Mouse (Mus musculus): ENCODE measurements around the gene Rhobtb1. TPM values are rescaled to one million over a fixed set of nuclear protein-coding genes. Genes with fewer than 3 reads are reported as not detected.

Rhobtb1 gene
- total RNA-seq, 2 experiments from 2014 or later, result 10.5 to 11.8 TPM

DNA sequence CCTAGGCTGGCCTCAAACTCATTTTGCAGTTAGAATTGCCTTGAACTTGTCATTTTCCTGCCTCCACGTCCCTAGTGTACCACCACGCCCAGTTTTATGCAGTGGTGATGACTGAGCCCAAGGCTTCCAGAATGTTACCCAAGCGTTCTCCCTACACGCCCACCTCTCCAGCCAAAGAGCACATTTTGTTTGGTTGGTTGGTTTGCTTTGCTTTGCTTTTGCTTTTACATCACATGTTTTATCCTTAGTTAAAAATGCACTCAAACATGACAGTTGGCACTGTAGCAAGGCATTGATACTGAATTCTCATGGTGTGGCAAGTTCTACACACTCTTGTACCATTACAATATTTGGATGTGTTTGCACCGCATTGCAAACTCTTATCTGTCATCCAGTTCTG lies 12.0 kb downstream of the Rhobtb1 start:
- no peak for DNase-seq (ENCODE audit: low spot score in 2 of 2)

DNA sequence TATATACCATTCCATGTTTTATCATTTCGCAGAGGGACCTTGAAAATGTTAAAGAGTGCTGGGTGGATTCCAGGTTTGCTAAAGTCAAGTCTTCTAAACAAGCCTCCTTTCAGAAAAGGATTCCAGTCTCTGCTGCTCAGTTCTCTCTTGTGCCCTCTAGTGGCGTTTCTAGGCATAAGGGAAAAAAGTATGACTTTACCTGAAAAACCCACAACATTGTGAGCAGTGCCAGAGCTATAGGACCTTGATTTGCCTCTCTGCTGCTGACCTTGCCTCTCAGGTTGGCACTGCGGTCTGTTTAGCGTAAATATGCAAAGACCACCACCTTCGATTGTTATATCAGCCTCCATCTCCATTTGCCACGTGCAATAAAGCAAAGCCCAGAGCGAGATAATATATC lies 13.9 kb downstream of the Rhobtb1 start:
- peak in 1 of 2 experiments; percentile 20 for DNase-seq (ENCODE audit: low spot score in 2 of 2)

DNA sequence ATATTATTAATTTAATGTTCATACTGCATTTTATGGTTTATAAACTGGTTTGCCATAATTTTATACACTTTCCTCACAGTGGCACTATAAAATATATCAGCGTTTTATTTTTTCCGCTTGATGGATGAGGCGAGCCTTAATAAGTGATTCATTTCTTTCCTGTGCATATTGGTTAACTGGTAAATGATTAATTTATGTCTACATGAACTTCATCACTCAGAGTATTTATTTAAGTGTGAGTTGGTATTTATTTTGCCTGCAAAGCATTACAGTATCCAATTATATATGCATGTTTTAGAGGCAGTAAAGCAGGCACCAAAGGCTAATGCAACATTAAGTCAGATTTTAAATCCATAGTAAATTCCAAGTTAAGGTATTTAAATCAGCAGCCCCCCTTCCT lies 14.6 kb downstream of the Rhobtb1 start:
- no peak for DNase-seq (ENCODE audit: low spot score in 2 of 2)

DNA sequence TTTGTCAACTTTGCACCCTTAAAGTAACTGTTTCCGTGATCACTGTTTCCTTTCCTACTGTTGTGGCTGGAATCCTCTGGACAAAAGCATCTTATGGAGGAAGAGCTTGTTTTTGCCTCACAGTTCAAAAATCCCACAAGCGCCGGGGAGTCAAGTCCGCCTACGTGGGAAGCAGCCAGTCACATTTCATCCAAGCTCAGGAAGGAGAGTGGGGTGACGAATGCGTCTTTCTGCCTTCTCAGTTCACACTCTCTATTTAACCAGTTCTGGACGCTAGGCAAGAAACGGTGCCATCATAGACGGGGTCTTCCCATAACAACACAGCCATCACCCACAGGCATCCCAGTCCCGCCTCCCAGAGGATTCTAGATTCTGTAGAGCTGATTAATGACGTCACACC lies 15.3 kb downstream of the Rhobtb1 start:
- no peak for DNase-seq (ENCODE audit: low spot score in 2 of 2)

DNA sequence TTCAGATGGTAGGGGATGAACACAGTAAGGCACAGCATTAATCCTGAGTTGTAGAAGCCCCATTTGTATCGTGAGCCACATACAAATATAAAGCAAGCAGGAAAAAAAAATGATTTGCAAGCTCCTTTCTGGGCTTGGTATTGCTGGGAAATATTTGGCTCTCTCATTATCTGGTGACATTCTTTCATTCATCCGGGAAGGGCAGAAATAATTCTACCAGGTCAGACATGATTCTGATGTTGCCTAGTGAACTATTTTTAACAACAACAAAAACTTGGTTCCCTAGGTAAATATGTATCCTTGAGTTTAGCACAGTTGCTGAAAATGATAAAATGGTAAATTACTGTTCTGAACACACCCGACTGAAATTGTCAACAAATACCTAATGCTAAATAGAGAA lies 21.2 kb downstream of the Rhobtb1 start:
- DNase-seq (ENCODE audit: low spot score in 2 of 2), result no peak

DNA sequence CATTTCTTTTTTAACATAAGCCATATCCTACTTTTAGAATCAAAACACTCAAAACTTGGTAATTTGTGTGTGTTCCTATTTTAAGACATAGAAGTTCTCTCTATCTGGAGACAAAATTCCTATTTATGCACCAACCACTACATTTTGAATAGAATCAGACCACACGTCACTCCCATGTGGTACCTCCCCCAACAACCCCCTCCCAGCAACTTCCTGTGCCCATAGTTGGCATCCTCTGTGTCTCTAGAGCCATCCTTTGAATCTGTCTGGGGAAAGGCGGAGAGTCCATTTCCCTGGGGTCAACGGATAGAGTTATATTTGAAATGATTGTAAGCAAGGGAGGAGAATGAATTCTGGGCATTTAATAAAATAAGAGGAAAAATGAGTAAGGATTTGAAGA lies 24.9 kb downstream of the Rhobtb1 start:
- no peak for DNase-seq (ENCODE audit: low spot score in 2 of 2)

DNA sequence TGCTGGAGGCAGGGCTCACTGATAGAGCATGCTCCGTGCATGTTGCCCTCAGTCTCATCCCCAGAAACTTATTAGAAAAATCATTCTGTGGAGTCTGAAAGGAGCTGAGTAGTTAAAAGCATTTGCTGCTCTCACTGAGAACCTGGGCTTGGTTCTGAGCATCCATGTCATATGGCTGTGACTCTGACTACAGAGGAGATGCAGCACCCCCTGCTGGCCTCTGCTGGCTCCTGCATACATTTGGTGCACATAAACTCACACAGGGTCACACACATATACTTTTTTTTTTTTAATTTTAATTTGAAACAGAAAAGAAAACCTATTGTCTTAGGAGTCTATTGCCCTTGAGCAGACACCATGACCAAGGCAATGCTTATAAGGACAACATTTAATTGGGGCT lies 28.1 kb downstream of the Rhobtb1 start:
- DNase-seq (ENCODE audit: low spot score in 2 of 2), result no peak

DNA sequence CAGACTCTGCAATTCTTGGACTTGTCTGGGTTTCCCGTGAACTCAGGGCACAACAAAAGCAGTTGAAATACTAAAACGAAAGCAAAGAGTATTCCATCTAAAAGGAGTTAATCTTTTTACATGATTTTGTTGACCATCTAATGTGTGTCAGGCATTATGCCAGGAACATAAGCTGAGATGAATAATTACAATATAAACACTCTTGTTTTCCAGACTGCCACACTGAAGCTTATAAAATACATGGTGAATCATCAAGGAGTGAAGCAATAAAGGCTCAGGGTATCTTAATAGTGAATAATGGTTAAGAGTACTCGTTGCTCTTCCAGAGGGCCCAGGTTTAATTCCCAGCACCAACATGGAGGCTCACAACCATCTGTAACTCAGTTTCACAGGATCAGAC lies 29.8 kb downstream of the Rhobtb1 start:
- no peak for DNase-seq (ENCODE audit: low spot score in 2 of 2)

DNA sequence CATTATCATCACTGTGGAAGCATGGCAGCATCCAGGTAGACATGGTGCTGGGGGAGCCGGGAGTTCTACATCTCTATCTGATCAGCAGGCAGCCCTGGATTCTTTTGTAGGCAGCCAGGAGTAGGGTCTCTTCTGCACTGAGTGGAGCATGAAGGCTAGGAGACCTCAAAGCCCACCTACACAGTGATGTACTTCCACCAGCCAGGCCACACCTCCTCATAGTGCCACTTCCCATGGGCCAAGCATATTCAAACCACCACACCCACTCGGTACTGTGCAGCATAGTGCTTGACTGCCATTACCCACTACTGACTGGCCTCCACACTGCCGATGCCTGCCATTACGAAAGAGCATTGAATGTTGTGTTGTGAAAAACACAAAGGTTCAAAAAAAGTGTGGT lies 33.7 kb downstream of the Rhobtb1 start:
- no peak for DNase-seq (ENCODE audit: low spot score in 2 of 2)

DNA sequence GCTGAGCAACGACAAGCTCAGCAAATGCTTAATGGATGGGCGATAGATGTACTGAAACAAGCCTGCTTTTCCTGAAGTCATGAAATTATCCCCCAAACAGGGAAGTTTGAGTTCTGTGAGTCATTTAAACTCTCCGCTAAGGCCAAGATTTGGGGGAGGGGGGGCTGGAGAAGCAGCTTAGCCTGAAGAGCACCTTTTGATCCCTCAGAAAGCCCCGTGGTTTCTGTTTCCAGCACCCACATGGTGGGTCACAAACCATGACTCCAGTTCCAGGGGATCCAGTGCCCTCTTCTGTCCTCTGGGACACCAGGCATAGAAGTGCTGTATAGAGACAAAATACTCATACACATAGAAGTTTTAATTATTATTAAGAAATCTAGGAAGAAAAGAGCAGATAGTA lies 34.2 kb downstream of the Rhobtb1 start:
- no peak for DNase-seq (ENCODE audit: low spot score in 2 of 2)

DNA sequence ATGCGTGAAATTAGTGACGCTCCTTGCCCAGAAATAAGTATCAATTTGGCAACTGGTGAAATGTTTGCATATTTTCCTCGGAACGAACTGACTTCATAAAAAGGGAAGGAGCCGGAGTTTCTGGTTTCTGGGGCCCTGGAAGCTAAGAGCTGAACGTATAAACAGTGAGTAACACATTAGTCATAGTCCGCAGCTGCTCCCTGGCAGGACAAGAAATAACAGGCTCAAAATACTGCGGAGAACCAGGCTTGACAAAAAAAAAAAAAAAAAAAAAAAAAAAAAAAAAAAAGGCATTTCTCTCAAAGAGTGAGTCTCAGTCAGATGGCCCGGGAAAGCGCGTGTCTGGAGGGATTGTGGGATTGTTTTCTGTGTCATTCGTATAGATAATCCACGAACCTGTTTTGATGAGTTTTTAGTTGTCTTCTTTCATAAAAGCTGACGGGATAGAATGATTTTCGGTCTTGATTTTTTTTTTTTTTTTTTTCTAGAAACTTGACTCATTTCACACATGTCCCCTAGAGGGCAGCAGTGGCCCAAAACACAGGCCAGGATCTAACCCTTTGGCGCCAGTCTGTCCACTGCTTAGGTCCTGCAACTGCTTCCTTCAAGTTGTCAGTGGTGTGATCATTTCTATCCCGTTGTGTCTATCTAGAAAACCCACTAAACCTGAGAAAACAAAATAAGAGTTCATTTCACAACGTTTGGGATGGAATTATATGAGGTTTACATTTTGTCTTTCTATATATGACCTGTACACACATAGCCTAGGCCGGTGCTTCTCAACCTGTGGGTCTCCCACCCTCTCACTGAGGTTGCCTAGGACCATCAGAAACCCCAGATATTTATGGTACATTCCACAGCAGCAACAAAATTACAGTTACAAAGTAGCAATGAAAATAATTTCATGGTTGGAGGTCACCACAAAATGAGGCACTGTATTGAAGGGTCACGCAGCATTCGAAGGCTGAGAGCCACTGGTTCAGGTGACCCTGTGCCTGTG lies 35.0 kb downstream of the Rhobtb1 start:
- peak; percentile 62 to 77 for DNase-seq (ENCODE audit: low spot score in 2 of 2)

DNA sequence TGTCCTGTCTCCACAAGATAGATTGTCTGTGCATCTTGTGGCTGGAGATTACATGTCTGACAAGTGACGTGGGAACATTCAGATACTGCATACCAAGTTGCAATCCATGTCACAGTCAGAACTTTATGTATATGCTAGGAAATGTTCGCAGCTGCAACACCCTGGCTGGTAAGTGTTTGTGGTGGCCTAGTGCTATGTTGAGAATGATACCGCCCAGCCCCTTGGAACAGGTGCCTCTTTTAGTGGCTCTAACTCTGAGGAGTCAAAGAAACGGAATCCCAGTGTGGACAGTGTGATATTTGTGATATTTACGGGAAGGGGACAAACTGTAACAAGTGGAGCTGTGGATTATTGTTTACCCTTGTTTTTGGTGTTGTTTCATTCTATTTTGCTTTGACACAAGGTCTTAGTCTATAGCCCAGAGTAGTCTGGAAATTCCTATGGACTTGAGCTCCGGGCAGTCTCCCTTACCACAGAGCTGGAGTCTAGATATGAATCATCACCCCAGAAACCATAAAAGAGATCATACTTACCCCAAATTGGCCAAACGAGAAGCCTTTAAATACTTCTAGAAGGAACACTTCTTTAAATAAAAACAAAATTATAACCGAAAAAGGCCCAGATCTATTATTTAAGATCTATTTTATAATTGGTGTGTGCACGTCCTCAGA lies 36.7 kb downstream of the Rhobtb1 start:
- no peak for DNase-seq (ENCODE audit: low spot score in 2 of 2)

DNA sequence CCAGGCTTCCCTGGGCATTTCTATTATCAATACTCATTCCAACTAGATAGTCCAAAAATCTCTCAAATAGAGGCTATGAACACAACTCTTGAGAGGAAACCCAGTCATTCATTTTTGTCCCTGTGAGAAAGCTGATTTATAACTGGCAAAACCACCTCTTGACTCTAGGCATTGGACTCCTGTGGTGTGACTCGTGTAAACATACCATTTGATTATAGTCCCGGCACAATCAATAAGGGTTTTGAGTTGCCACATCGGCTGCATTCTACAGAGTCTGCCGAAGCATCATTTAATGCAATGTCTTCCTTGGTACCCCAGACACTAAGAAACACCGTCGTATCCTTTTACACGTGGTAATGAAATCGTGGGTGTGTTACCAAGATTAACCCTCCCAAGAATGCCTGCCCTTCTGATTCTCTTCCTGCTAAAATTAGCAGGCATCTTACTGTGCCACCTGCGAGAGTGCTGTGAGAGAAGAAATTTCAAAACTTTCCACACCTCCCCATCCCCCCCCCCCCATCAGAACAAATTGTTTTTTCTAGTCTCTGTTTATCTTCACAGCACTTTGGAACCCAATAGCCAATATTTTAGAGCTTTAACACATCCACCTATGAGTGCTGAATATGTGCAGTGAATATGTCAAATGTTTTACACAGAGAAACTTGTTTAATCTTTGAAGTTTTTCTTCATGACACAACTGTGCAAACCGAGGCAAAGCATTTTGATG lies 39.4 kb downstream of the Rhobtb1 start:
- DNase-seq (ENCODE audit: low spot score in 2 of 2), result no peak

DNA sequence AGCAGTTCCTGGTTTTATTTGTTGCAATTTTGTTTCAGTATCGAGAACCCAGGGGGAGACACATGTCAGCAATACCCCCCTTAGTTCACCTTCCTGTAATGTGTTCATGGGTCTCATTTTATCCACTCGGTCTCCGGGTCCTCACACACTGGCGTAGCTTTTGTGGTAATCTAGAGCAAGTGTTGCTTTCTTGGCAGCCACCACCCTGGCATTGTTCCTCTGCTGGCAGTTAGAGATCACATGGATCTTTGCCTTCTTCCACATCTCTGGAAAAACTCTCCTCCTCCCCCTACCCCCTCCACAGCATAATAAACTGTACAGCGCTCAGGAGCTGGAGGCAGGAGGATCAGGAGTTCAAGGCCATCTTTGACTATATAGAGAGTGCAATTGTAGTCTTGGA lies 41.0 kb downstream of the Rhobtb1 start:
- peak in 1 of 2 experiments; percentile 16 for DNase-seq (ENCODE audit: low spot score in 2 of 2)

DNA sequence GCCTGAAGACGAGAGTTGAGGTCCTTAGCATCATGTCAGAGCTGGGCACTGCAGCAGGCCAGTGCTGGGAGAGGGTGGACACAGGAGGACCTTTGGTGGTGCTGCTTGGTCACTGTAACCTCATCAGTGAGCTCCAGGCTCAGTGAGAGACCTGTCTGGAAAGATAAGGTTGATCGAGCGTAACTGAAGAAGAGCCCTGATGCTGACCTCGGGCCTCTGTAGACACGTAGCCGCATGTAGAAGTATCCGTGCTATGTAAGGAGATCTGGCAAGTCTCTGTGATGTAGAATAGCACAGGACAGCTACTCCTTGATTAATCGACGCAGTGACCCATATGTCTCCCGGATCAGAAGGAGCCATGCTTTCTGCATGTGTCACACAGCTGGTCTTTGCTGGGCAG lies 42.5 kb downstream of the Rhobtb1 start:
- no peak for DNase-seq (ENCODE audit: low spot score in 2 of 2)

DNA sequence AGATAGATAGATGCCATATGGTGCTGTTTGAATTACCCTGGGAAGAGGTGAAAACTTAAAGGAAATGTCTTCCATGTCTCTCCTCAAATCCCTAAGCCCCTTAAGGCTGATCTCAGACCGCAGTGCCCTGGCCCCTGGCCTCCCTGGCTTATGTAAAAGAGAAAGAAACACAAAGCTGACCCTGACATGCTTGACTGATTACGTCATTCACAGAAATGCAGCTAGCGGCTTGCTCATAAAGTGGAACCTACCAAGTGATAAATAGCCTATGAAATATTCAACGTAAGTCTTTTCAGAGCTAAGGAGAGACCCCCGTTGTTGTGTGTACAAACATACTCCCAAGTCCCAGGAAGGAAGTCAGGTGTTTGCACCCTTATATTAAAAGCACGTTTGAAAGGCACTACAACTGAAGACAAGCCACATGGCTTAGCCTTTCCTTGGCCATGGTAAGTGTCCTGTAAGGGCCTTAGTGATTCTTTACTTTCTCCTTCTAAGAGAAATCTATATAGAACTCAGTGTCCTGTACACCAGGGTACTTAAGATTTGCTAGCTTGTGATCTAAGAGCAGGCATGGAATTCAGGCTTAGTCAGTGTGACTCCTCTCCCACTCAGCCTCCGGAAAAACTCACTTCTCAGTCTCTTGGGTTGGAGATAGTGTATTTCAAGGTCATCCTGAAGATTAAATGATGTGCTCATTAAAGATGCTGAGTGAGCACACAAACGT lies 53.6 kb downstream of the Rhobtb1 start:
- DNase-seq (ENCODE audit: low spot score in 2 of 2), result no peak

DNA sequence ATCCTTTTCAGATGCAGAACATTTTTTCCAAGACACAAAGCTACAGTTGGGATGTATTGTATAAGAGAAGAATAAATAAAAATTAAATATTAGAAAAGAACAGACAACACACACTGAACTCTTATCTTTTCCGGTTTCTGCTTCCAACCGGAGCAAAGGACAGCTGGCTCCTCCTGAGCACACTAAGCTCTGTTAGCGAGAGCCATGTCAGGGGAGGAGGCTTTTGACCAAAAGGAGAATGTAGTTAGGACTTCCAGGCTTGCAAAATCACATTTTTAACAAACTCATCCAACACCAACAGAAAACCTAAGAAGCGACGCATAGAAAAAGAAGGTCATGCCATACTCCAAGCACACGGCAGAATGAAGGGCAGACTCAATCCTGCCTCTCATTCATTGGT lies 54.8 kb downstream of the Rhobtb1 start:
- no peak for DNase-seq (ENCODE audit: low spot score in 2 of 2)

DNA sequence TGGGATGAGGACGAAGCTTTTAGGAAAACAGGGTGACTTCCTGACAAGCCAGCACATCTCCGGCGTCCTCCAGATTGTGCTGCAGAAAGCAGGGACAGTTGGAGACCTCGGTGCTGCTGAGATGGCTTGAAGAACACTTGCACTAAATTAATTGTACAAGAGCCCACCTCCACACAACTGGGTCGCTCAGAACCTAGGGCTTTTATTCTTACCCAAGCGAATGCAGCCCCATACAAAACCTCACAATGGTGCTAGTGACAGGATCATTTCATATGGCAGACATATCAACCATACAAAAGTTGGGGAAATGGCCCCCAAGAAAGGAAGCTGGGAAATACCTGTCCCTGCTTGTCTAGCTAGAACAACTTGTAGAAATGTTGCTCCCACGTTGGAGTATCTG lies 56.2 kb downstream of the Rhobtb1 start:
- DNase-seq (ENCODE audit: low spot score in 2 of 2), result no peak

DNA sequence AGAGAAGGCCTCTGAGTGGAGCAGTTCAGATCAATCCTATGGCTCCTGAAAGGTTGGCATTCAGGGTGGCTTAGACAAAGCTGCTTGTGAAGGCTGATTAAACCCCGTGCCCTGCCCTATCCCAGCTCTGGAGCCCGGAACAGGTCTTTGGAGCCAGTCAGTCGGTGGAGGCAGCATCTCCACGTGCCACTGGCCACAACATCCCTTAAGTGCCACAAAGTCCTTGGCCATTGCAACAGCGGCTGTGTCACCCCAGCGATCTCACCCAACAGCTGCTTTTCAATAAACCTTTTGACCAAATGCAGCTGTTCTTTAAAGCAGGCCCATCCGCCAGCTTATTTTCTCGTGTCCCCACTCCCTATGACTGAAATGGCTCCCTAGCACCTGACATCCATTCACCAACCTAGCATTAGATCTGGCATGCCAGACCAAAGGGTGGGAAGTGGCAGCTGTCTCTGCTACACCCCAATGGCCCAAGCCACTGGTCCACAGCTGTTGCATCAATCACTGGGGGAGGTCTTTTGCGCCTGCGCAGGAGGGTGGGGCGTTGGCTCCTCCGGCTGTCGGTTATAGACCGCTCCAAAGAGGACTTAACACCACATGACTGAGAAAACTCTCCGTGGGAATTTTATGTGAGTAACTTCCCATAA lies 56.9 kb downstream of the Rhobtb1 start:
- no peak for DNase-seq (ENCODE audit: low spot score in 2 of 2)

DNA sequence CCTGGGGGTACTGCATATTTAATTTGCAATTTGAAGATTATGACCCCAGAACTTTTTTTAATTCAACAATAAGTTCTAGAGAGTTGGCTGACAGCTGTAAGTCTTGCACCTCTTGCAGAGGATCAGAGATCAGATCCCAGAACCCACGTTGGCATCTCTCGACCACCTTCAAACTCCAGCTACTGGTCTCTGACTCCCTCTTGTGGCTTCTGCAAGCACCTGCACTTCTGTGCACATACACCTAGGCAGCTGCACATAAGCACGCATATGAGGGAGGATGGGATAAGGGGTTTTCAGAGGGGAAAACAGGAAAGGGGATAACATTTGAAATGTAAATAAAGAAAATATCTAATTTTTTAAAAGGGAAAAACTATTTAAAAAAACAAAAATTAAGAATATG lies 57.5 kb downstream of the Rhobtb1 start:
- DNase-seq (ENCODE audit: low spot score in 2 of 2), result no peak

DNA sequence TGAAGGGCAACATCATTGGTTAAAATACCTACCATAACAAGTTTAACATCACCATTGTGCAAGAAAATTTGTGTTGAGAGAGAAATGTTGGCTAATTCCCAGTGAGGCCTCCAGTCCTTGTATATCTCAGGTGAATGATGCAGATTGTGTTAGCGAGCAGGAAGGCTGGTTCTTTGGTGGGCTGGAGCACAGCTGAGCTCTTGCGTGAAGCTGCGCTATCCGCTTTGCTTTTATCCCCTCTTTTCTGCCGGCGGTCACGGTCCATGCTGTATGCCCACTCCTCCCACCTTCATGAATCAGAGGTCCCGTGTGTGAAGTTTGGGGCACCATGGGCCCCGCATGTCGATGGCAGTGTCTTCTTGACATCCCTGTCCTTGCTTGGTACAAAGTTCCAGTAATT lies 58.8 kb downstream of the Rhobtb1 start:
- DNase-seq (ENCODE audit: low spot score in 2 of 2), result no peak
